Mouse (Mus musculus): ENCODE measurements around the gene Srbd1. TPM values are rescaled to one million over a fixed set of nuclear protein-coding genes. Genes with fewer than 3 reads are reported as not detected.

Srbd1 gene
- polyA plus RNA-seq, 1 experiment from 2014 or later, result 8.0 TPM

- Histone ChIP-seq H3K4me3 (replicated peaks; ENCODE audit: low read depth, low read length) (no peak overlapping the region), H3K9ac (ENCODE audit: low read depth, low read length) (no peak overlapping the region), H3K4me1 (replicated peaks; ENCODE audit: insufficient read depth, low read length) (no peaks in the 10 kb centered on the region), H3K36me3 (ENCODE audit: insufficient read depth, low read length) (no peaks in the 10 kb centered on the region), H3K27me3 (ENCODE audit: insufficient read depth, low read length) (no peaks in the 10 kb centered on the region), H3K4me2 (ENCODE audit: low read length) (no peak overlapping the region), H3K27ac (no peak overlapping the region), H3K9me3 (replicated peaks; ENCODE audit: low read length) (no peaks in the 10 kb centered on the region)
- no peak for ATAC-seq (replicated peaks; ENCODE audit: low FRiP score, low read depth)
- peak; percentile 92 for TF ChIP-seq CTCF (IDR thresholded peaks at IDR 0.05; ENCODE audit: low read depth)
- peak; percentile 79 for DNase-seq (ENCODE audit: low spot score)
- 14% methylated on average over 5 of the region's 5 CpGs for WGBS
Measured at GRCm38 (mm10) chr17:86063461-86063860, 81.5 kb downstream of the Srbd1 start.

- no peaks in the 10 kb centered on the region for H3K4me1 ChIP-seq (replicated peaks; ENCODE audit: insufficient read depth, low read length)
- TF ChIP-seq CTCF (IDR thresholded peaks at IDR 0.05; ENCODE audit: low read depth), result no peak
- no peak overlapping the region for H3K4me3 ChIP-seq (replicated peaks; ENCODE audit: low read depth, low read length)
- WGBS, result 90% methylated on average over 5 of the region's 5 CpGs
- H3K9ac ChIP-seq (ENCODE audit: low read depth, low read length), result no peak overlapping the region
- DNase-seq (ENCODE audit: low spot score), result no peak
- ATAC-seq (replicated peaks; ENCODE audit: low FRiP score, low read depth), result no peak
- H3K27me3 ChIP-seq (ENCODE audit: insufficient read depth, low read length), result no peaks in the 10 kb centered on the region
- no peaks in the 10 kb centered on the region for H3K9me3 ChIP-seq (replicated peaks; ENCODE audit: low read length)
- H3K27ac ChIP-seq, result no peak overlapping the region
- no peaks in the 10 kb centered on the region for H3K36me3 ChIP-seq (ENCODE audit: insufficient read depth, low read length)
- no peak overlapping the region for H3K4me2 ChIP-seq (ENCODE audit: low read length)
Measured at GRCm38 (mm10) chr17:86060911-86061310, 84.1 kb downstream of the Srbd1 start.

- no peak overlapping the region for H3K9ac ChIP-seq (ENCODE audit: low read depth, low read length)
- H3K9me3 ChIP-seq (replicated peaks; ENCODE audit: low read length), result no peaks in the 10 kb centered on the region
- TF ChIP-seq CTCF (IDR thresholded peaks at IDR 0.05; ENCODE audit: low read depth), result no peak
- H3K36me3 ChIP-seq (ENCODE audit: insufficient read depth, low read length), result no peaks in the 10 kb centered on the region
- WGBS, result 57% methylated on average over 13 of the region's 13 CpGs
- H3K27me3 ChIP-seq (ENCODE audit: insufficient read depth, low read length), result no peaks in the 10 kb centered on the region
- DNase-seq (ENCODE audit: low spot score) (no peak), ATAC-seq (replicated peaks; ENCODE audit: low FRiP score, low read depth) (no peak; the same call in 1 of the 2 replicates)
- H3K27ac ChIP-seq, result no peak overlapping the region
- no peak overlapping the region for H3K4me2 ChIP-seq (ENCODE audit: low read length)
- no peak overlapping the region for H3K4me3 ChIP-seq (replicated peaks; ENCODE audit: low read depth, low read length)
- 0 out of 2 replicates have a peak, but pooled peaks cover 8% of the 10 kb centered on the region for H3K4me1 ChIP-seq (replicated peaks; ENCODE audit: insufficient read depth, low read length)
Measured at GRCm38 (mm10) chr17:86040221-86040984, 104.6 kb downstream of the Srbd1 start.

GRCm38 (mm10) chr17:86039741-86040140 is 105.2 kb downstream of the Srbd1 start:
- no peaks in the 10 kb centered on the region for H3K36me3 ChIP-seq (ENCODE audit: insufficient read depth, low read length)
- no peaks in the 10 kb centered on the region for H3K27me3 ChIP-seq (ENCODE audit: insufficient read depth, low read length)
- no peak for TF ChIP-seq CTCF (IDR thresholded peaks at IDR 0.05; ENCODE audit: low read depth)
- 0 out of 2 replicates have a peak, but pooled peaks cover 8% of the 10 kb centered on the region for H3K4me1 ChIP-seq (replicated peaks; ENCODE audit: insufficient read depth, low read length)
- H3K9ac ChIP-seq (ENCODE audit: low read depth, low read length), result no peak overlapping the region
- no peak for ATAC-seq (replicated peaks; ENCODE audit: low FRiP score, low read depth)
- H3K4me2 ChIP-seq (ENCODE audit: low read length), result no peak overlapping the region
- WGBS, result 62% methylated on average over 3 of the region's 3 CpGs
- no peaks in the 10 kb centered on the region for H3K9me3 ChIP-seq (replicated peaks; ENCODE audit: low read length)
- no peak for DNase-seq (ENCODE audit: low spot score)
- H3K4me3 ChIP-seq (replicated peaks; ENCODE audit: low read depth, low read length), result no peak overlapping the region
- no peak overlapping the region for H3K27ac ChIP-seq

- TF ChIP-seq CTCF (IDR thresholded peaks at IDR 0.05; ENCODE audit: low read depth), result no peak
- Histone ChIP-seq H3K36me3 (ENCODE audit: insufficient read depth, low read length) (no peaks in the 10 kb centered on the region), H3K9ac (ENCODE audit: low read depth, low read length) (no peak overlapping the region), H3K27ac (no peak overlapping the region), H3K4me3 (replicated peaks; ENCODE audit: low read depth, low read length) (no peak overlapping the region), H3K27me3 (ENCODE audit: insufficient read depth, low read length) (no peaks in the 10 kb centered on the region), H3K4me2 (ENCODE audit: low read length) (no peak overlapping the region), H3K9me3 (replicated peaks; ENCODE audit: low read length) (no peaks in the 10 kb centered on the region), H3K4me1 (replicated peaks; ENCODE audit: insufficient read depth, low read length) (0 out of 2 replicates have a peak, but pooled peaks cover 8% of the 10 kb centered on the region)
- WGBS, result 30% methylated on average over 13 of the region's 13 CpGs
- DNase-seq (ENCODE audit: low spot score), result peak; percentile 64
- ATAC-seq (replicated peaks; ENCODE audit: low FRiP score, low read depth), result peak; percentile 25; the same call in 1 of the 2 replicates
Measured at GRCm38 (mm10) chr17:86038211-86038648, 106.7 kb downstream of the Srbd1 start.

- ATAC-seq (replicated peaks; ENCODE audit: low FRiP score, low read depth) (no peak), DNase-seq (ENCODE audit: low spot score) (no peak)
- H3K9ac ChIP-seq (ENCODE audit: low read depth, low read length), result no peak overlapping the region
- H3K9me3 ChIP-seq (replicated peaks; ENCODE audit: low read length), result no peaks in the 10 kb centered on the region
- no peaks in the 10 kb centered on the region for H3K36me3 ChIP-seq (ENCODE audit: insufficient read depth, low read length)
- no peak overlapping the region for H3K27ac ChIP-seq
- H3K4me2 ChIP-seq (ENCODE audit: low read length), result no peak overlapping the region
- TF ChIP-seq CTCF (IDR thresholded peaks at IDR 0.05; ENCODE audit: low read depth), result no peak
- 89% methylated on average over 3 of the region's 3 CpGs for WGBS
- no peak overlapping the region for H3K4me3 ChIP-seq (replicated peaks; ENCODE audit: low read depth, low read length)
- no peaks in the 10 kb centered on the region for H3K27me3 ChIP-seq (ENCODE audit: insufficient read depth, low read length)
- H3K4me1 ChIP-seq (replicated peaks; ENCODE audit: insufficient read depth, low read length), result 0 out of 2 replicates have a peak, but pooled peaks cover 8% of the 10 kb centered on the region
Measured at GRCm38 (mm10) chr17:86035576-86035975, 109.4 kb downstream of the Srbd1 start.

Data from kidney, postnatal 0 days (tissue).